Mouse (Mus musculus) spleen, postnatal 36 days (tissue): Measurements from ENCODE around the gene Egr4.

Experiments used
- DNase-seq, 2 experiments: peaks; one replicate each; pipeline ENCODE4 v3.0.0; 2022; ENCODE audit warnings: low spot score in 2 of 2, mixed read lengths in 1 of 2

Egr4 gene

DNA sequence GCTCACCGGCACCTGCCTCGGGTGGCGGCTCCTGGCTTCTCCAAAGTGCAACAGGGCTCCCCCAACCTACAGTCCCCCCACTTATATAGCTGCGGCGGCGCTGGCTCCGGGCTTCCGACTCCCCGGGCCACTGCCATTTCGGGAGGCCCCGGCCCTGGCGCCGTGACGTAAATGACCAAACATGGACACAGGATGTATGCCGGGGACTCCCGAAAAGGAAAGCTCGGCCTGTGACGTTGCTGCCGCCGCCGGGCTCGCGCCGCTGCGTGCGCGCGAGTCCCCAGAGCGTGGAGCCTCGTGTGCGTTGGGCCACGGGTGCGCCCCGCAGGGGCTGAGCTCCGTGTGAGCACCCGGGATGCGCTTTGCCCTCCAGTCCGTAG is at the start of gene Egr4:
TSS of gene Egr4 (minus strand) at position 59 of the 380 bp plus-strand sequence.
- DNase-seq: no peak

DNA sequence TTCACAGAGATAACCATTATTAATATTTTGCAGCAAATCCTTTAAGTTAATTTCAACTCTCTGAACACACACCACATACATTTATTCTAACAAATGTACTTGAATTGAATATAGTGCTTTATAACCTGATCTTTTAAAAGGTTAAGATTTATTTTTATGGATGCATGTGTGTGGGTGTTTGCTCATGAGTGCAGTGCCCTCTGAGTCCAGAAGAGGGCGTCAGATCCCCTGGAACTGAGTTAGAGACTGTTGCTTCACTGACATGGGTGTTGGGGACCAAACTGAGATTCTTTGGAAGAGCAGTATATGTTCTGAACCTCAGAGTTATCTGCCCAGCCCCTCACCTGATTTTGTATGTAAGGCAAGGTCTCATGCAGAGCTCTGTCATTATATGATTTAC is 49.0 kb upstream of the Egr4 start:
- DNase-seq: no peak

DNA sequence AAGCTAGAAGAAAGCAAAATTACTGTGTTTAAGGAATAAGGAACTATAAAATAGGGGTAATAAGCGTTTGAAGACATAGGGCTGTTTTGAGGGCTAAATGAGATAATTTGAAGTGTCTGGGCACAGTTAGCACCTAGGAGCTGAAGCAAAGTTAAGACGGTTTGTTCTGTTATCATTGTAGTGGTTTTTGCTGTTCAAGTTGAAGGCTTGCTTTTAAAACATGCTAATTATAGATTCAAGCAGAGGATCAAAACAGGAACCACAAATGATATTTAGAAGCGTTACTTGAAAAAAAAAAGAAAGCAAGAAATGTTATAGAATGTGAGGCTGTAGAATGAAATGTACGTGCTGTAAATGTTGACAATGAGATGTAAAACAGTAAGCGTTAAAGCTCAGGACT is 34.3 kb upstream of the Egr4 start:
- no peak for DNase-seq

DNA sequence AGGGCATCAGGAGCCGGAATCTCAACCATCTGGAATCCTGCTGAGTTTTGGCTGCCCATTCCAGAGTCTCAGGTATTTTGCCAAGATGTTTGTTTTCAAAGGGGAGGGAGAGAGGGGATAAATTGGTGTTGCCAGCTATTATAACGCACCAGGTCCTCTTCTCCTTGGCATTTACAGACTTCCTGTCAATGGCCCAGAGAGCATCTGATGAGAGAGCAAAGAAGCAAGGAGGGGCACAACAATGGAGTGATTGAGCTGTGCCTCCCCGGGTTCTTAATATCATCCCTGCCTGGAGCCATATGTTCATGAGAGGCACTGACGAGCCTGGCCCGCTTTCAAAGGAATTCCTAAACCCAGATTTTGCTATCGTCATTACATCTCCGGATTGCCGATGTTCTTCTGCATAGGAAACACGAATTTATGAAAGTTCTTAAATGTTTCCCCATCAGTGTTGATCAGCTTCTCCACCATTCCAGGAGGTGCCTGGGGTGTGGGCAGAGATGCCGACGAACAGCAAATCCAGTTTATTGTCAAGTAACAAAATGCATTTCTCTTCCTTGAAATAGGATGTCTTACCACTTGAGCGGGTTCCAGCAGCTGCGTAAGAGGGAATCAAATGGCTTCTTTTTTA is 31.0 kb upstream of the Egr4 start:
- DNase-seq: no peak

DNA sequence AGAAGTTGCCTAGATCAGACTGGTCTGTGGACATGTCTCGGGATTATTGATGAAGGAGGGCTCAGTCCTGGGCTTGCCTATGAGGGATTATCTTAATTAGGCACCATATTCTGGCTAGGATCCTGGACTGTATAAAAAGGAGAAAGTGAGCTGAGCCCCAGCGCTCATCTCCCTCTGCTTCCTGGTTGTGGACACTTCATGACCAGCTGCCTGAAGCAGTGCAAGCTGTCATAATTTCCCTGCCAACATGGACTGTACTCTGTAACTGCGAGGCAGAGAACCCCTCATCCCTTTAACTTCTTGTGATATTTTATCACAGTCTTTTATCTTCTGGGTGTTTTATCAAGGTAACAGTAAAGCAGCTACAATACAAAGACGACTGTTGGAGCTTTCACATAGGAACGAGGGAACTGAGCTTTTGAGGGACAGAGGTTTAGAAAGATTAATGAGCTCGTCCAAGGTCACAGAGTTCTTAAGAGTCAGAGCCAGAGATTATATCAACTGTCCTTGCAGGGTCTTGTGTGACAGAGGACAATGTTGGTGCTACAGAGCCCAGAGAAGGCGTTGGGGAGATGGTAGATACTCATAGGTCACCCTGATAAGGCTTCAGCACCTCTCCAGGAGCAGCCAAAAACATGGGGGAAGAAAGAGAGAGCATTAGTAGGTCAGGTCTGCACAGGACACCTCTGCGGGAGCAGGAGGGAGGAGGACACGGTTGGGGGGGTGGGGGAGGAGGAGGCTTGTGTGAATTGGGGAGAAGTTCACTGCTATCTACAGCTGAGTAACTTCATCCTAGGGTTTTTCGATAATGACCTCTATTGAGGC is 30.2 kb upstream of the Egr4 start:
- DNase-seq: no peak

DNA sequence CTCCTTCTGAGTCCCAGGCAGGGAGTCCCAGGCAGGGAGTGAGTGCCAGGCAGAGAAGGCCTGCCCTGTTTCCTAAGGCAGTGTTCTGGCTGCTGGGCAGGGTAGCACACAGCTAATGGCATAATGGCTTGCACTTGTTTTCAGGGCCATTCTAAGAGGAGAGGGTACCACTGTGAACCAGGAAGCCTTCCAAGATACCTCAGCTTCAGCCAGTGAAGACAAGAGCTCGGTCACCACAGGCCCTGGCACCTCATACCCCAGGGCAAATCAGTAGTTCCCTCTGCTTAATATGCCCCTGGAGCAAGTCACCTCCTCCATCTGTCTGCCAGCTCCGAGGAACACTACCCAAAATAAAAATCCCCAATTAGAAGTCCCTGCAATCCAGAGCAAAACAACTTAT is 9.4 kb upstream of the Egr4 start:
- no peak for DNase-seq

DNA sequence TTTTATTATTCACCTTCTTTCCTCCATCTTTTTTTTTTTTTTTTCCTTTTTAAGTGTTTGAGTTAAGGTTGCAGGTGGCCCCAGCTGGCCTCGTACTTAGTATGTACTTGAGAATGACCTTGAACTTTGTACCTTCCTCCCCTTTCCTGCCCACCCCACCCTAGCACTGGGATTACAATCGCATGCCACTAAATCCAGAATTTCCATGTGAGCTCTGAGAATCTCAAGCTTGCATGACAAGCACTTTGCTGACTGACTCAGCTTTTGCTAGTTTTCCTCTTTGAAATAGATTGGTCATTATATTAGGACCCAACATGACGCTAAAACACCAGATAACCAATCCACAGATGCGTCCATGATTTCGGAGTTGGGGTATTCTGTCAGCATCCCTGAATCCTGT is 8.6 kb upstream of the Egr4 start:
- DNase-seq: no peak

DNA sequence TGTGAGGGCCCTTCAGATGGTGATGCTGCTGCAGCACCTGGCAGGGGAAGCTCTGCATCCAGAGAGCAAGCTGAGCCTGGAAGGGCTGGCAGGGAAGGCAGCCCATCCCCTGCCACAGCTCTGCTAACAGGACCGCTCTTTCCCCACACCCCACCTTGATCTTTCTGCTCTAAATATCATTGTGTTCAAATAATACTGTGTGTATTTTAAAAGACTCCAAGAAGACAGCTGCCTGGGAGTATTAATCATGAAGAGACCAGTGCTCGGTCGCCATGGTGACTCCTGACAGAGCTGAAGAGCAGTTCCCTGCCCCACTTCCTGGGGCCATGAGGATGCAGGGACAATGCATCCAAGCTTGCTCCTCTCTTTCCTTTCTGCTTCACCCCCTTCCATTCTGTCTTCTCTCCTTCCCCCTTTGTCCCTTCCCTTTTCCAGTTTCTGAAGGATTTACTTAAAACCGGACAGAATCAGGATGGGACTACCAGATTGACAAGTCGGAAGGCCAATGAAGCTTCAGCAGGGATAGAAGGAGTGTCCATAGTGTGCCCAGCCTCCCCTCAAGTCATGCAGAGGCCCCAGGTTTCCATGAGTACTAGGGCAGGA is 4.8 kb upstream of the Egr4 start:
- DNase-seq: no peak

DNA sequence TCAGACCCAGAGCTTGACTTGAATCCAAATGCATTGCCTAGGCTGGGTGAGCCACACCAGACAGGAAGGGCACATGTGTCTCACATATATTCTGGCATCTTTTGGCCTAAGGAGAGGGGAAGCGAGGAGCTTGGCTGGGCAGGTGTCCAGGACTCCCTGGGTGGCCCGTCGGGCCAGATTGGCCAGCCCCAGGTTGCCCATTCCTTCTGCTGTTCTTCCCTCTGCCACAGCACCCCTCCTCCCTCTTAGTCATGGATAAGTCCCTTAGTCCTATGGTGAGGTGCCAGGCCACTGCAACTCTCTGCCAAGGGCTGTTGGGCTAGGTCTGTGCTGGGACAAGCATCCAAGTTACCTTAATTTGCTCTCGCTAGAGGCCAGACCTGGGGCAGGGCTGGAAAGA is 2.6 kb upstream of the Egr4 start:
- DNase-seq: no peak

DNA sequence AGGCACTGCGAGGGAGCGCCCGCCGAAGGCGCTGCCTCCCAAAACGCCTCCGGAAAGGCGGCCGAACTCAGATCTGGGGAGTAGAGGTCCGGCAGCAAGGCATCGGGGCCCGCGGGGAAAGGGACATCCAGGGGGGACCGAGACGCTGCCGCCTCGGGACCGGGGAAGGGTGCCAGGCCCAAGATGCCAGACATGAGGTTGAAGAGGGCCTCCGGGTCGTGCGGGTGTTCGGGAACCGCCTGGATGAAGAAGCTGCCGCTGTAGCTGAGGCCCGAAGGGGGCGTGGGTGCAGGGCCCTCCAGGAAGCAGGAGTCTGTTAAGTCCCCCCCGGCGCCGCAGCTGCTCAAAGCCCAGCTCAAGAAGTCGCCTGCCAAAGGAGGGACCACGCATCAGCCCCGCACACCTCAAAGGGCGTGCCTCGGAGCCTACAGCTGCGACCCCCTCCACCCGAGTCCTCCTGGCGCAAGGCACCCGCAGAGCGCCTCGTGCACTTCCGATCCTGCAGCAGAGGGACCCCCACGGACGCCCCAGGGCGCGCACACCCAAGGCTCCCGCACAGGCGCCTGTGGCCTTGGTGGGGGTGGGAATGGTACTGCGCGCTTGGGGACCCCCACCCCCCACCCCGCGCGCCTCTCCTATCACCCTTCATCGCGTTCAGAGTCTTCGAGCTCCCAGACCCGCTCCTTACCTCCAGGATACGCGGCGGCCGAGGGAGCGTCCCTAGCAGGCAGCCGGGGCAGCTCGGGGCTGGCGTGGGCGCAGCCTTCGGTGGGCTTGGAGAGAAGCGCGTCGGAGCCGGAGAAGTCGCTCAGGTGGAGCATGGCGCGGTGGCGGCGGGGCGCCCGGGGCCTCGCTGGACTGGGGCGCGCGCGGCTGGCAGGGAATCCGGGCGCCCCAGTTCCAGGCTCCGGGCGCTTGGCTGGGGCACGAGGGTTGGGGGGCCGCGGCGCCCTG is 535 bp downstream of the Egr4 start:
- DNase-seq: no peak

DNA sequence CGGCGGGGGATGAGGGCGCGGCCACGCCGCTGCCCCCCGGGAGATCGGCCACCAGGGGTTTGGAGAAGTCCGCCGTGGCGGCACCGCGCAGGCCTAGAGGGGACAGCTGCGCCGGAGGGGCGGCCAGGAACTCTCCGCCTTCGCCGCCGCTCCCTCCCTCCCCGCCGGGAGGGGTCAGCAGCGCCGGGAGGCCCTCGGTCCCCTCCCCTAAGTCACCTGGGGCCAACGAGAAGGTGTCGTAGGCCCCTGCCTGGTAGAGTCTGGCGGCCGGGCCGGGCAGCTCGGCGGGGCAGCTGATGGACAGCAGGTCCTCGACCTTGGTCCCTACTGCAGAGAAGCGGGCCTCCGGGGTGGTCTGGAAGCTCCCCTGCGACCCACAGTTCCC is 1.3 kb downstream of the Egr4 start:
- no peak for DNase-seq

DNA sequence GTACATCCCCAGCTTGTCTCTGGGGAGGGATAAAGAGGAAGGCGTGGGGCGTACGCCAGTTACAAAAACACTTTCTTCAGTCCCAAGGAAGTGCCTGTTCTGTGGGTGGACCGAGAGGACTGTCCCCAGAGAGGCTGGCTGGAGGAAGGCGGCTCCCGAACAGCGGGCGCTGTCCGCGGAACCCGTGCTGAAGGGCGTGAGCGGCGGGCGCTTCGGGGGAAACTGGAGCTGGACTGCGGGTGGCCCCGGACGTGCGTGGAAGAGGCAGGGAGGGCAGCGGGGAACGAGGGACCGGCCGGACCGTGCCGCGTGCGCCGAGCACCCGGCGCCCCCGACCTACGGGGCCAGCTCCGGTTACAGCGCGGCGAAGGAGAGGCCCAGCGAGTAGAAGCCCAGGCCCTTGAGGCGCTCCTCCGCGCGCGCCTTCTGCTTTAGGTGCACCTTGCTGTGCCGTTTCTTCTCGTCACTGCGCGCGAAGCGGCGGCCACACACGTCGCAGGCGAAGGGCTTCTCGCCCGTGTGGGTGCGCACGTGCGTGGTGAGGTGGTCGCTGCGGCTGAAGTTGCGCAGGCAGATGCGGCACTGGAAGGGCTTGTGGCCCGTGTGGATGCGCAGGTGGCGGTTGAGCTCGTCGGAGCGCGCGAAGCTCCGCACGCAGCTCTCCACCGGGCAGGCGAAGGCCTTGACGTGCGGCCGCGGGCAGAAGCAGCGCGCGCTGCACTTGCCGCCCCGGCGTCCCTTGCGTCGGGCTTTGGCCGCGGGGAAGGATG is 1.9 kb downstream of the Egr4 start:
- DNase-seq: no peak

DNA sequence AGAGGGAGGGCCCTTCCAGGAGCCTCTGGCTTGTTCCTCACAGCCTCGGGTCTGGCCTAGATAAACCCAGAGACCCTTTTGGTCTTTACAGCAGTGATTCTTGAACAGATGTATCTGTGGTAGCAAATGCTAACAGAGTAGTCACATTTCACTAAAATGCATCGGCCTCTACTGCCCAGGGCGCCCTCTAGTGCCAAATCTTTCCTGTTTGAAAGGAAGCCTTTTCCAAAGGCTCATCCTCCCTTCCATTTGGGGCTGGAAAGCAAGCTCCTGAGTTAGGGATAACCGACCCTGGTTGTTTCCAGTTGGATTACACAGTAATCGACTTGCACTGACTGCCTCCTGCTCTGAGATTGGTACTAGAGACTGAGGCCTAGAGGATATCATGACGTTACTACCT is 2.9 kb downstream of the Egr4 start:
- DNase-seq: no peak

DNA sequence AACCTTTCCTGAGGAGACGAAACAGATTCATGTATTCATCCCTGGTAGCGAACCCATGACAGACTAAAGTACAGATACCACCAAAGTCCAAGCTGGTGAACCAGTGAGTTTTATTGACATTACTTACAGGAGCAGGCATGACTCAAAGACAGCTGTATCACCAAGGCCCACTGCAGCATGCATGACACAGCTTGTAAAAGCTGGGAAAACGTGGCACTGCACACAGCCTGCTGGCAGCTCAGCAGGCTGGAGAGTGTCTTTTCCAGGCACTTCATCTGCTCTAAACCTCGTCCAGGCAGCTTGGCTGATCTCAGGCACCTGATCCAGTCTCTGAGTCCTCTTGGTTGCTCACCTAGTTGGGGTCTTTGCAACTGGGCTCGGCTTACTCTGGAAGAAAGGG is 4.8 kb downstream of the Egr4 start:
- DNase-seq: no peak

DNA sequence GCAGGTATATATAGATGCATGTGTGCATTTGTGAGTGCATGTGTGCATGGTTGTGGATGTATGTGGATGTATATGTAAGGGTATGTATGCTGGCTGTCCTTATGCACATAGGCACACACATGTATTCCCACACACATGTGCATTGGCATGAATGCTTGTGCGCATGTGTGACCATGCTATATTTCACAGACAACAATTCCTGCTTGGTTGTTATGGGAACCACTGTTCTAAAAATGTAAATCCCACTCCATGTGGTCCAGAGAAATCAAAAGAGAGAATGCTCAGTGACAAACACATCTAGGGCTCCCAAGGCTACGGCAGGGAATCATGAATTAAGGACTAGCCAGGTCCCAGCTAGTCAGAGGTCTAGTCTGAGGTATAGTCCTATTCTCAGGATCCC is 8.5 kb downstream of the Egr4 start:
- DNase-seq: no peak

DNA sequence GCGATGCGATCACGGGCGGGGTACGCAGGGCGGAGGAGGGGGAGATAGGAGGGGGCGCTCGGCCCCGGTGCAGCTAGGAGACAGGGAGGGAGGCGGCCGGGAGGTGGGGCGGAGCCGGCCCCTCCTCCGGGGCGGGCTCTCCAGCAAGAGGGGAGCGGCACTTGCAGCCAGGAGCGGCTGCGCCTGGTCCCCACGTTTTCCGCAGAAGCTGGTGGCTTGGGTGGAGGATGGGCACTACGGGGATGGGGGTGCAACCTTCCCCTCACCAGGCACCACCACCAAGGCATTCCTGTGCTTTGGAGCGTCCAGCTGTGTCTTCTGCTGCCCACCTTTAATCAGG is 10.5 kb downstream of the Egr4 start, which contains the start of gene Fbxo41:
TSS of gene Fbxo41 (minus strand) at position 84 of the 340 bp plus-strand sequence.
- DNase-seq: no peak

DNA sequence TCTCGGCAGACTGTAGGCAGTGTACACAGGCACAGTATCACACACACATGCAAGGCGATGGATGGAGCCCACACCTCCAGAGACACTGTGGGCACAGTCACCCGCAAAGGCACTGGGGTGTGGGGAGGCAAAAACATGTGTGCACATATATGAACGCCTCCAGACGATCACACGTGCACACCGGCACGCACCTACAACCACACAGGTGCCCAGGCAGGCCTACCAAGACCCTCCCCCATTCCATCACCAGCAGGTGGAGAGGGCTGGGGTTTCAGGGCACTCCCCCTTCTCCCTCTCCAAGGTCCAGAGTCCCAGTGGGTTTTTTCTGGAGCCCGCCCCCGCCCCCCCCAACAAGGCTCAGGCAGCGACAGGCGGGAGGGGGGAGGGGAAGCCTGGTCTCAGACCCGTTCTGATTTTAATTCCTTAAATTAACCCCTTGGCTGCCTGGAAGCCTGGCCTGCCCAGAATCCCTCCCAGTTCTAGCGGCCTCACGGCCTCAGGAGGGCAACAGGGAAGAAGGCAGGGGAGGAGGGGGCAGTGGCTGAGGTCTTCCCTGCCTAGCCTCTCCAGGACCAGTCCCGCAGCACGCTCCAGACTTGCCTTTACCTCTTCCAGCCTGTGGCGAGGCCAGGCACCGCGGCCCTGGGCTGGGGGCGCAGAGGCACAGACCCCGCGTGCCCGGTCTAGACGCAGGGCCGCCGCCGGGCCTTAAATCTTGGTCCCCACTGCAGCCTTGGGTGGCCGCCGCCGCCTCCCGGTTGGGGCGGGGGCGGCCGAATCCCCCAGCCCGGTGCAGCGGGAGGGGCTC is 11.1 kb downstream of the Egr4 start:
- DNase-seq: no peak

DNA sequence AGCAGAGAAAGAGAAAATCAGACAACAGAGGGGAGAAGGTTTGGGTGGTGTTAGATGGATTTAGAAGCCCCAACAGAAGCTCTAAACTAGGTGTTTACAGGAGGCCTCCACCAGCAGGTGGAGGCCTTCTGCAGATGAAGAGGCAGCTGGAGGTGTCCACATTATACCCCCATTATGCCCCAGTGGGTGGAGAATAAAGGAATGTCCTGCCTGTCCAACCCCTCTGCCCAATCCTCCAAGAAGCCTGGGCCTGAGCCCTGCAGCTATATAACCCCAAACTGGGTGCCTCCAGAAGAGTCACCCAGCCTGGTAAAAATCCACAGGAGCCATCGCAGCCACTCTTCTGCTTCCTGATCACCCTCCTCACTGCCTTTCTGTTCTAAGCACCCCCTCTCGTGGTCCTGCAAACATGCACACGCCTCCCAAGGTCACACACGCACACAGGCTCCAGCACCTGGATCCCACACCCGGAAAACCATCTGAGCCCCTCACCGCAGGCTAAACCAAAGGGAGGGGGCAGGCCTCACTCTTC is 11.8 kb downstream of the Egr4 start:
- DNase-seq: no peak

DNA sequence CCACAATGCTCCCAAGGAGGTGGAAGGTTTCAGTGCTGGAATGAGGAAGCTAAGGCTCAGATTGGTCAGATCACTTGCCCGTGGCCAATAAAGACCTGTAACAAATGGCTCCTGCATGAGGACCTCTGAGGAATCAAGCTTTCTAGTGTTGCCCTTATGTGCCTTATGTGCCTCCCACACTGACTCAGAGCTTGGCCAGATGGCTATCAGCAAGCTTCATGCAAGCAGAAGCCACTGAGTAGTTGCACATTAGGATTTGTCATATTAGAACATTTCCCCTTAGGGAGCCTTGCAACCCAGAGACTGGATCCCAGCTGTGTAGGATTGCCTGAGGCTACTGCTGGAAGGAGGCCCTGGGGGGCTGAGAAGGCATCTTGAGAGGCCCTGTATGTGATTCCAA is 13.0 kb downstream of the Egr4 start:
- no peak for DNase-seq

DNA sequence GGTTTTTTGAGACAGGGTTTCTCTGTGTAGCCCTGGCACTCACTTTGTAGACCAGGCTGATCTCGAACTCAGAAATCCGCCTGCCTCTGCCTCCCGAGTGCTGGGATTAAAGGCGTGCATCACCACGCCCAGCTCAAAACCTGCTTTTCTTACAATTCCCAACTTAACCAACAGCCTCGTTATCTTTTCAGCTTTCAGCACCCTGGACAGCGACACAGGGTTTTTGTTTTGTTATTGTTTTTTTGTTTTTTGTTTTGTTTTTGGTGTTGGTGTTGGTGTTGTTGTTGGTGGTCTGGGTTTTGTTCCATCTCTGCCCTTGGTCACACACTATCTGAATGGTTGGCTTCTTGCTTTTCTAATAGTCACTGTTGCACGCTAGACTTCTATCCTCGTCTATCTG is 15.2 kb downstream of the Egr4 start:
- DNase-seq: no peak
